Mouse (Mus musculus): Measurements from ENCODE around the gene Pomt1. TPM values are rescaled to one million over a fixed set of nuclear protein-coding genes. Genes with fewer than 3 reads are reported as not detected.

Pomt1 gene
- 28.7 and 31.6 TPM in 2 replicates for polyA plus RNA-seq (2015; fragmentation: Nextera tagmentation; extraction: Ambion mirVana)

DNA sequence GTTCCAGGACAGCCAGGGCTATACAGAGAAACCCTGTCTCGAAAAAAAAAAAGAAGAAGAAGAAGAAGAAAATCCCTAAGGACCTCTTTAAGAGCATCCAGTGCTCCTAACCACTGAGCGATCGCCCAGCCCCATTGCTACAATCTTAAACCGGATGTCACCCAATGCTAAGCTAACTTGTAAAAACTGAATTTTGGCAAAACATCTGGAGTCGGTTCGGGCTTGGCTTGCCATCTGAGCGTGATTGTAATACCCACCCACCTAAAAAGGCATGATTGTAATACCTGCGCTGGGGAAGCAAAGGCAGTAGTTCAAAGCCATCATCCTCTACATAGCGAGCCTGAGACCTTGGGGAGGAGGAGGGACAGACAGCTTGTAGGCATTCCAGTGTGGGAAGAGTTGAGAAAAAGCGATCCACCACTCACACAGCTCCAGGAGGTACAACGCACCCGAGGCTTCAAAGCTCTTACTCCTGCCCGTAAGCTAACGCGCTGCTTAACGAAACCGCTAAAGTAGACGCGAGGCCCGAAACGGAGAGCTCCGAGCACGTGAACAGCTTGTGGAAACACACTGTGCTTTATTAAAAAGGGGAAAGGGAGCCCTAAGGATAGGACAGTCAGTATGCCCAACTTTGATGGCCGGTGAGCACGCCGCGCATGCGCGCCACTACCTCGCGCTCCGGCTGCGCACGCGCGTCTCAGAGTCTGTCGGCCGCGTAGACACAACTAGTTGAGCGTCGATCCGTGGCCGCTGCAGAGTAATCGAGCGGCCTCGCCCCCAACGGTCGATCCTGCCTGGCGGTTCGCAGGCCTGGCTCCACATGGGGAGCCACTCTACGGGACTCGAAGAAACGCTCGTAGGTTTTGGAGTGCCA is at the start of gene Pomt1:
TSS of gene Pomt1 (plus strand) at position 705 of the 874 bp plus-strand sequence.
- Histone ChIP-seq H3K27ac (peak within 1 kb of the TSS; percentile 95), H3K4me3 (replicated peaks) (peak within 1 kb of the TSS; percentile 76), H3K27me3 (no peaks in the 10 kb centered on the region), H3K9ac (peak within 1 kb of the TSS; percentile 81), H3K9me3 (replicated peaks) (no peaks in the 10 kb centered on the region), H3K36me3 (peaks cover 53% of the 10 kb centered on the region), H3K4me2 (peak within 1 kb of the TSS; percentile 85), H3K4me1 (peaks cover 29% of the 10 kb centered on the region)
- peak; percentile 89 for ATAC-seq (replicated peaks; ENCODE audit: low FRiP score)
- WGBS = under 1% methylated on average over 54 of the region's 54 CpGs

DNA sequence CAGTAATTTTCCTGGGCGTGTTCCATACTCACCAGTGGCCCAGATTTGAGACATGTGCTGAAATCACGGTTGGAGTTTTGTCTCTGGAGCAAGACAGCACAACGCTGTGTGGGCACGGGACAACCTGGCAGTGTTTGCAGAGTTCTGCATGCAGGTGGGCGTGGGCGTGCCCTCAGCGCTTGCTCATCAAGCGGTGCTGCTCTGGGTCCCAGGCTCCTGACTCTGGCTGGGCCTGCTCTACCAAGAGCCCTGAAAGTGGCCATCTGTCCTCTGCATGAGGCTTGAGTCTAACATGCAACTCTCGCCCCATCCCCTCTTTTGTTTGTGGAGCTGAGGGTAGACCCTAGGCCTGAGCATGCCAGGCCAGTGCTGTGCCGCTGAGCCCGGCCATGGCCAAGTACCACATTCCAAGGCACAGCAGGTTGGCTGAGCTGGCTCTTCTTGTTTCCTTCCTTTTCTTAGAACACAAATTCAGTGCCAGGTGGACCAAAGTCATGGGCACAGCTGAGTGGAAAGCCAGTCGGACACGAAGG is 49.3 kb upstream of the Pomt1 start:
- no peak for ATAC-seq (replicated peaks; ENCODE audit: low FRiP score)
- H3K4me3 ChIP-seq (replicated peaks) = no peak overlapping the region
- no peak overlapping the region for H3K9ac ChIP-seq
- H3K27me3 ChIP-seq = no peaks in the 10 kb centered on the region
- no peak overlapping the region for H3K4me2 ChIP-seq
- H3K27ac ChIP-seq = no peak overlapping the region
- peaks cover 90% of the 10 kb centered on the region for H3K36me3 ChIP-seq
- H3K4me1 ChIP-seq = peaks cover 7% of the 10 kb centered on the region
- 95% methylated on average over 13 of the region's 13 CpGs for WGBS
- no peaks in the 10 kb centered on the region for H3K9me3 ChIP-seq (replicated peaks)

DNA sequence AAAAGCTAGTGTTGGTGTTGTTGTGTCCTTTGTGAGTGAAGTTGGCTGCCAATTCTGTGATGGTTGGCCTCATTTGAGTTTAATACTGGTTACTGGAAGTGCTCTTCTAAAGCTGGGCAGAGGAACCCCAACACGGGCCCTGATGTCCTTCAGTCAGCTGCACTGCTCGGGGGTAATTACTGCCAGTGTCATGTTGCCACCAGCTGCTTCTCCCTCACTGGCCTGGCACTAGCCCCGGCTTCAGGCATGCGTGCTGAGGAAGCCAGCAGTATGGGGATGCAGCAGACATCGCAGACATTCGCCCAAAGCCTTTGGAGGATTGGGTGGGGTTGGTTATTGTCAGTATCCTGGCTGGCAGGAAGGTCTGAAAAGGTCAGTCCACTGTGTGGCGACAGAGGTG is 48.7 kb upstream of the Pomt1 start:
- Histone ChIP-seq H3K27me3 (no peaks in the 10 kb centered on the region), H3K4me3 (replicated peaks) (no peak overlapping the region), H3K36me3 (peaks cover 94% of the 10 kb centered on the region), H3K9me3 (replicated peaks) (no peaks in the 10 kb centered on the region), H3K4me1 (peaks cover 12% of the 10 kb centered on the region), H3K27ac (no peak overlapping the region), H3K4me2 (no peak overlapping the region), H3K9ac (no peak overlapping the region)
- no peak for ATAC-seq (replicated peaks; ENCODE audit: low FRiP score)
- WGBS = 81% methylated on average over 7 of the region's 7 CpGs

DNA sequence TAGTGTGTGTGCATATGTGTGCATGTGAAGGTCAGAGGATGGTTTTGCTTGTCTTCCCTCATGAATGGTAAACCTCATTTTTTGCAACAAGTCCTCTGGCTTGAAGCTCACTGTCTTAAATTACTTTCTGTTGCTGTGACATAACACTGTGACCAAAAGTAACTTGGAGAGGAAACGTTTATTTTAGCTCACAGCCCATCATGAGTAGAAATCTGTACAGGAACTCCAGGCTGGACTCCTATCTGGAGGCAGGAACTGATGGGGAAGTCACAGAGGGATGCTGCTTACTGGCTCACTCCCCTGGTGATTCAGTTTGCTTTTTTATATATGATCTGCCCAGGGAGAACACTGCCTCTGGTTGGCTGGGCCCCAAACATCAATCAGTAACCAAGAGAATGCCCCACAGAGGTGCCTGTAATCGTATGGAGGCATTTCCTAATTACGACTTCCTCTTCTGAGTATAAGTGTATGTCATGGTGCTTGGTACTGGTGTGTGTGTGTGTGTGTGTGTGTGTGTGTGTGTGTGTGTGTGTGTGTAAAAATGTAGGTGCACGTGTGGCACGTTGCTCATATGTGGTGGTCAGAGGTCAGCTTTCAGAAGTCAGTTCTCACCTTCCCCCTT is 47.2 kb upstream of the Pomt1 start:
- 67% methylated on average over 5 of the region's 5 CpGs for WGBS
- H3K4me3 ChIP-seq (replicated peaks) = no peak overlapping the region
- peaks cover 94% of the 10 kb centered on the region for H3K36me3 ChIP-seq
- H3K4me1 ChIP-seq = peaks cover 21% of the 10 kb centered on the region
- no peak overlapping the region for H3K4me2 ChIP-seq
- no peak overlapping the region for H3K9ac ChIP-seq
- ATAC-seq (replicated peaks; ENCODE audit: low FRiP score) = no peak
- no peak overlapping the region for H3K27ac ChIP-seq
- no peaks in the 10 kb centered on the region for H3K27me3 ChIP-seq
- H3K9me3 ChIP-seq (replicated peaks) = no peaks in the 10 kb centered on the region

DNA sequence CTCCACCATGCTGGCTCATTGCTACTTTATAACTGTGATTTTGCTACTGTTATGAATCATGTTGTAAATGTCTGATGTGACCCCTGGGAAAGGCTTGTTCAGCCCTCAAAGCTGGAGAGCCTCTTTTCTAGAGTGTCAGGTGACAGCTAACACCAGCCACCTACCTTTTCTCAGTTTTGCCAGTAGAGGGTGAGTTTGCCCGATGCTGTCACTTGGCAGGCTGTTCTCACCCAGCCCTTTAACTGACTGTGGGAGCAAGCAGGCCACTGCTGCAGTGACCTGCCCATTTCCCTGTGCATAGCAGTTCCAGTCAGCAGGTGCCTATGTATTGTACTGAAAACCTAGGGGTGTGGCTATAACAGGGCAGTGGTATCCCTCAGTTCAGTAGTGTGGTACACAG is 45.8 kb upstream of the Pomt1 start:
- peaks cover 95% of the 10 kb centered on the region for H3K36me3 ChIP-seq
- WGBS = 78% methylated on average over 1 of the region's 1 CpGs
- ATAC-seq (replicated peaks; ENCODE audit: low FRiP score) = no peak
- peaks cover 21% of the 10 kb centered on the region for H3K4me1 ChIP-seq
- no peak overlapping the region for H3K27ac ChIP-seq
- H3K27me3 ChIP-seq = no peaks in the 10 kb centered on the region
- no peak overlapping the region for H3K4me3 ChIP-seq (replicated peaks)
- no peak overlapping the region for H3K9ac ChIP-seq
- no peak overlapping the region for H3K4me2 ChIP-seq
- no peaks in the 10 kb centered on the region for H3K9me3 ChIP-seq (replicated peaks)

DNA sequence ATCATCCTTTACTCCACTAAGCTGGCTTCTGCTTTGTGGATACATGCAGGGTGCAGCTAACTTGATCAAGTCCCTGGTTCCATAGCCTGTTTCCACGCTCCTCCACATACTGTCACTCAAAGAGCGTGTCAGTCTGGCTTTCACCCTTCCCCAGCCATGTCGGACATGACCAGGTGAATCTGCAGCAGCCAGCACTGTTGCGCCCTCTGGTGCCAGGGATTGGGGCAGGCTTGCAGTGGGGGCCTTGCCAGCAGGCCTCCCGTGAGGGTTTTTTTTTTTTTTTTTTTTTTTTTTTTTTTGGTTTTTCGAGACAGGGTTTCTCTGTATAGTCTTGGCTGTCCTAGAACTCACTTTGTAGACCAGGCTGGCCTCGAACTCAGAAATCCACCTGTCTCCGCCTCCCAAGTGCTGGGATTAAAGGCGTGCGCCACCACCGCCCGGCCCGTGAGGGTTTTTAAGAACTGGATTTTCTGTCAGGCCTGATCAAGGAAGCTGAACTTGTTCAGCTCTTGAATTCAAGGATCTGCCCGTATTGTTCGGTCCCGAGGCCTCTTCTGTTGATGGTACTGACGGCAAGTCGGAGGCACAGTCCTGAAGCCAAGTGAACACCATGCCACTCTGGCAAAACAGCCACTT is 44.4 kb upstream of the Pomt1 start:
- H3K36me3 ChIP-seq = peaks cover 96% of the 10 kb centered on the region
- no peaks in the 10 kb centered on the region for H3K27me3 ChIP-seq
- no peak overlapping the region for H3K4me2 ChIP-seq
- ATAC-seq (replicated peaks; ENCODE audit: low FRiP score) = 0 out of 2 replicates have a peak, but pooled peaks have one; percentile 47
- H3K4me1 ChIP-seq = peaks cover 21% of the 10 kb centered on the region
- no peak overlapping the region for H3K9ac ChIP-seq
- no peaks in the 10 kb centered on the region for H3K9me3 ChIP-seq (replicated peaks)
- H3K27ac ChIP-seq = no peak overlapping the region
- H3K4me3 ChIP-seq (replicated peaks) = no peak overlapping the region
- WGBS = 85% methylated on average over 17 of the region's 18 CpGs

DNA sequence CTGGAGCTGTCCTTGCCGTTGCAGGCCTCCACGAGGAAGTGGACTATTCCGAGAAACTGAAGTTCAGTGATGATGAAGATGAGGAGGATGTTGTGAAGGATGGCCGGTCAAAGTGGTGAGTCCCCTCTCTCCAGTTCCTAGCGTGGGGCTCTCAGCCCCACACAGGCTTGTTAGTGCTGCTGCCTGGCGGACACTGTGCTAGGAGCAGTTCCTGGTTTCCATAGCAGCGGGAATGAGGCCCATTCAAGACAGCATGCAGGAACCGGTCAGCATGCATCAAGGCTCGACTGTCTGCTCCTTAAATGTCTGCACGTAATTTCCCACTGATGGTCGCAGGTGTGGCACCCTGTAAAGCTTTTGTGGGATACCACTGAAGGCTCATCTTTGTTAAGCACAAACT is 37.4 kb upstream of the Pomt1 start:
- H3K9me3 ChIP-seq (replicated peaks) = no peaks in the 10 kb centered on the region
- H3K27ac ChIP-seq = no peak overlapping the region
- no peak overlapping the region for H3K4me2 ChIP-seq
- no peak overlapping the region for H3K9ac ChIP-seq
- peaks cover 100% of the 10 kb centered on the region for H3K36me3 ChIP-seq
- ATAC-seq (replicated peaks; ENCODE audit: low FRiP score) = no peak
- peaks cover under 1% of the 10 kb centered on the region for H3K4me1 ChIP-seq
- WGBS = 79% methylated on average over 11 of the region's 11 CpGs
- H3K27me3 ChIP-seq = no peaks in the 10 kb centered on the region
- no peak overlapping the region for H3K4me3 ChIP-seq (replicated peaks)

DNA sequence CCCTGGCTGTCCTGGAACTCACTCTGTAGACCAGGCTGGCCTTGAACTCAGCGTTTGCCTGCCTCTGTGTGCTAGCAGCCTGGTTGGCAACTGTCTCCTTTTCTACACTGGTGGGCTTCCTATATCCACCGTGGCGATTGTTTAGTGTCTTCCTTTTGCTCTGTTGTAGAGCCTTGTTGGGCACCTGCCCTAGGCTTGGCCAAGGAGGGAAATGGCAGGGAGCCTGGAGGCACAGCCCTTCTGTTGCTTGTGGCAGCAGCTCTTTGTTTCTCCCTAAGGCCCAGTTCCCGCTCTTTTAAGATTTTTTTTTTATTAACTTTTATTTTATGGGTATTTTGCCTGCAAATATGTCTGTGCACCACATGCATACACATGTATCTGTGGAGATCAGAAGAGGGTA is 36.4 kb upstream of the Pomt1 start:
- WGBS = 94% methylated on average over 4 of the region's 4 CpGs
- no peak for ATAC-seq (replicated peaks; ENCODE audit: low FRiP score)

DNA sequence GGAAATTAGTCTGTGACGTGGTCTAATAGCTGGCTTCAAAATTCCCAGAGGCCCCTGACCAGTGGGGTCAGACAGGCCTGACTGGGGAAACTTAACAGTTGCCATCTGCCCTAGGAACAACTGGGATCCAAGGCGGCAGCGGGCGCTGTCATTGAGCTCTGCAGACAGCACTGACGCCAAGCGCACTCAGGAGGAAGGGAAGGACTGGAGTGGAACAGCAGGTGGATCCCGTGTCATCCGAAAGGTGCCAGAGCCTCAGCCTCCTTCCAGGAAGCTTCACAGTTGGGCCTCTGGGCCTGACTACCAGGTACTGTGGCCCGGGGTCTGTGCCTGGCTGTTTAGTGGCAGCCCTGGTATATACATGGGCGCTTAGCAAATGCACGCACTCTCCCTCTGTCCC is 35.7 kb upstream of the Pomt1 start:
- Histone ChIP-seq H3K36me3 (peaks cover 100% of the 10 kb centered on the region), H3K27ac (no peak overlapping the region), H3K27me3 (no peaks in the 10 kb centered on the region), H3K4me1 (no peaks in the 10 kb centered on the region), H3K9ac (no peak overlapping the region), H3K9me3 (replicated peaks) (no peaks in the 10 kb centered on the region), H3K4me2 (no peak overlapping the region), H3K4me3 (replicated peaks) (no peak overlapping the region)
- ATAC-seq (replicated peaks; ENCODE audit: low FRiP score) = no peak
- WGBS = 83% methylated on average over 11 of the region's 11 CpGs

More for the DNA sequence above, 36.4 kb upstream of the Pomt1 start:
- H3K36me3 ChIP-seq = peaks cover 100% of the 10 kb centered on the region
- no peaks in the 10 kb centered on the region for H3K27me3 ChIP-seq
- no peaks in the 10 kb centered on the region for H3K4me1 ChIP-seq
- no peak overlapping the region for H3K9ac ChIP-seq
- H3K9me3 ChIP-seq (replicated peaks) = no peaks in the 10 kb centered on the region
- H3K4me2 ChIP-seq = no peak overlapping the region
- no peak overlapping the region for H3K4me3 ChIP-seq (replicated peaks)
- H3K27ac ChIP-seq = no peak overlapping the region

DNA sequence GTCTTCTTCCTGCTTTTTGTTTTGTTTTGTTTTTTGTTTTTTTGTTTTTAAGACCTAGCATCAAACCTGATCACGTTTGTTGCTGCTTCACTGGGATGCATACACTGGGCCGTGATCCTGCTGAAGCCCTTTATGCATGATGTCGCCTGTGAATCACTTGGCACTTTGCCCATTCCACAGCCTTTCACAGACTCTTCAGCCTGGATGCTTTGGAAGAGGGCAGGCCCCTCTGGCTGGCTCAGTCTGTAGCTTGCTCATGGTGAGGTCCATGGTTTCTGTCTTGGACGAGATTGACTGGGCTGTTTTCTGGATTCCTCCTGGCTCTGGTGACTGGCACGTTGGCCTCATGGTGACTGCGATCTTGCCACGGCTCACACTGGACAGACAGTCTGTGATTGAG is 34.9 kb upstream of the Pomt1 start:
- Histone ChIP-seq H3K9ac (no peak overlapping the region), H3K27me3 (no peaks in the 10 kb centered on the region), H3K27ac (no peak overlapping the region), H3K4me3 (replicated peaks) (no peak overlapping the region), H3K4me1 (no peaks in the 10 kb centered on the region), H3K36me3 (peaks cover 100% of the 10 kb centered on the region), H3K4me2 (no peak overlapping the region), H3K9me3 (replicated peaks) (no peaks in the 10 kb centered on the region)
- no peak for ATAC-seq (replicated peaks; ENCODE audit: low FRiP score)
- 75% methylated on average over 7 of the region's 7 CpGs for WGBS

DNA sequence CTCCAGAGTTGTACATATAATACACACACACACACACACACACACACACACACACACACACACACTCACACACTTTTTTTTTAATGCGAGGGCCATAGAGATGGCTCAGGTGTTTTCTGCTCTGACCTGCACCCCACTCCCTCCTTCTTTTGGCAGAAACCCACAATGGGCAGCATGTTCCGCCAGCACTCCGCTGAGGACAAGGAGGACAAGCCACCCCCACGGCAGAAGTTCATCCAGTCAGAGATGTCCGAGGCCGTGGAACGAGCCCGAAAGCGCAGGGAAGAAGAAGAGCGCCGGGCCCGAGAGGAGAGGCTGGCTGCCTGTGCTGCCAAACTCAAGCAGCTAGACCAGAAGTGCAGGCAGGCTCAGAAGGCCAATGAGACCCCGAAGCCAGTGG is 32.5 kb upstream of the Pomt1 start:
- Histone ChIP-seq H3K36me3 (peaks cover 100% of the 10 kb centered on the region), H3K9me3 (replicated peaks) (no peaks in the 10 kb centered on the region), H3K27ac (no peak overlapping the region), H3K4me1 (no peaks in the 10 kb centered on the region), H3K9ac (no peak overlapping the region), H3K4me3 (replicated peaks) (no peak overlapping the region), H3K4me2 (no peak overlapping the region), H3K27me3 (no peaks in the 10 kb centered on the region)
- no peak for ATAC-seq (replicated peaks; ENCODE audit: low FRiP score)
- 94% methylated on average over 13 of the region's 13 CpGs for WGBS

DNA sequence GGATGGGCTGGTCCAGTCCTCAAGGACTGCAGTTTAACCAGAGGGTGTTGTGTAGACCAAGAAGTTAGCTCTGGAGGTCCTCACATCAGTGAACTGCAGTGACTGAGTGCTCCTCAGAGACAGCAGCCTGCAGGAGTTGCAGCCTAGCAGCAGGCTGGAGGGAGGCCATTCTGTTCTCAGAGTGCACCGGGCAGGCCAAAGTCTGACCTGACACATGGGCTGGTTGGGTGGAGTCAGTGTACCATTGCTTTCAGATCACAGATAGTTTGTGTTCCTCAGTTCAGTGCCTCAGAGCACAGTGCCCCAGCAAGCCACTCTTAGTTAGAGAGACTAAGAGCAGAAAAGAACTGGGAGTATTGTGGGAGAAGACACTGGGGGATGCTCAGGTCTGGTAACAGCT is 28.7 kb upstream of the Pomt1 start:
- H3K9me3 ChIP-seq (replicated peaks) = no peaks in the 10 kb centered on the region
- H3K36me3 ChIP-seq = peaks cover 100% of the 10 kb centered on the region
- no peak for ATAC-seq (replicated peaks; ENCODE audit: low FRiP score)
- no peak overlapping the region for H3K4me2 ChIP-seq
- H3K4me1 ChIP-seq = no peaks in the 10 kb centered on the region
- WGBS = 91% methylated on average over 1 of the region's 1 CpGs
- H3K9ac ChIP-seq = no peak overlapping the region
- no peaks in the 10 kb centered on the region for H3K27me3 ChIP-seq
- no peak overlapping the region for H3K4me3 ChIP-seq (replicated peaks)
- no peak overlapping the region for H3K27ac ChIP-seq
